ENCODE assay signal across 17 mouse cellular contexts in genomic region chr7:37111071-37111470, GRCm38 (mm10).
"Had no signal": no experiment of that assay in that cellular context is flagged by ENCODE, and none has a peak within 500 bp of the region (broad histone marks: within the 10 kb centered on the region; RNA-seq: fewer than 3 reads in every experiment).

No protein-coding gene starts in this region.

- H3K36me3 ChIP-seq: kidney, embryonic 15.5 days; limb, embryonic 12.5 days; liver, embryonic 13.5 days; lung, embryonic 15.5 days; neural tube, embryonic 12.5 days; stomach, embryonic 15.5 days had no signal

- H3K4me1 ChIP-seq: kidney, embryonic 15.5 days; liver, embryonic 13.5 days; lung, embryonic 15.5 days; neural tube, embryonic 12.5 days; stomach, embryonic 15.5 days had no signal

- ATAC-seq: liver, postnatal 0 days had no signal

- H3K9ac ChIP-seq: kidney, embryonic 15.5 days; limb, embryonic 12.5 days; liver, embryonic 13.5 days; liver, postnatal 0 days; lung, embryonic 15.5 days; neural tube, embryonic 12.5 days; stomach, embryonic 15.5 days had no signal

- H3K9me3 ChIP-seq: kidney, embryonic 15.5 days; limb, embryonic 12.5 days; liver, embryonic 13.5 days; lung, embryonic 15.5 days; neural tube, embryonic 12.5 days; stomach, embryonic 15.5 days had no signal

- H3K4me3 ChIP-seq: kidney, embryonic 15.5 days; limb, embryonic 12.5 days; liver, embryonic 13.5 days; lung, embryonic 15.5 days; myocyte; neural tube, embryonic 12.5 days; stomach, embryonic 15.5 days had no signal

- H3K27me3 ChIP-seq: kidney, embryonic 15.5 days; limb, embryonic 12.5 days; liver, embryonic 13.5 days; lung, embryonic 15.5 days; neural tube, embryonic 12.5 days; stomach, embryonic 15.5 days had no signal

- H3K4me2 ChIP-seq: kidney, embryonic 15.5 days; limb, embryonic 12.5 days; liver, embryonic 13.5 days; lung, embryonic 15.5 days; neural tube, embryonic 12.5 days; stomach, embryonic 15.5 days had no signal

- DNase-seq: kidney, adult 2 months; kidney, postnatal 14 days; liver; liver, embryonic 13.5 days; liver, postnatal 0 days; lung, postnatal 14 days; midbrain, embryonic 14.5 days; retina, postnatal 1 day; right cerebral cortex, postnatal 14 days; thymus, adult 2 months; thymus, postnatal 36 days had no signal

- H3K27ac ChIP-seq: kidney, embryonic 15.5 days; limb, embryonic 12.5 days; liver, embryonic 13.5 days; lung, embryonic 15.5 days; neural tube, embryonic 12.5 days; stomach, embryonic 15.5 days had no signal
